Mouse (Mus musculus) cerebellum, adult 11 months (tissue): ENCODE measurements around the gene Ptch2.

Source experiments
- DNase-seq: peaks from one replicate; pipeline ENCODE4 v3.0.0; 2022

Gene Ptch2

DNA sequence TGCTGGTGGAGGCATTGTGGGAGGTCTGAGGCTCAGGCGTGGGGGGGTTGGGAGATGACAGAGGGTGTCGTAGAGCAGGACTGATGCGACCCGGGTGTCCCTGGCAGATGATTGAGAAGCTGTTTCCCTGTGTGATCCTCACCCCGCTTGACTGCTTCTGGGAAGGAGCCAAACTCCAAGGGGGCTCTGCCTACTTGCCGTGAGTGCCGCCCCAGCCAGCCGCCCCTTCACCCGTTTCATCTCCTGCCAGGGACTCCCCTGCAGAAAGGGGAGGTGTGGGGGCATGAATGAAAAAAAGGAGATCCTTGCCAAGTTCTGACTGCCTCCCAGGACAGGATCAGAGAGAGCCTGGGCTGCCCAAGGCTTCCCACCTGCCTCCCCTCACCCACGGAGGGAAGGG lies 9.3 kb downstream of the Ptch2 start:
- no peak for DNase-seq

DNA sequence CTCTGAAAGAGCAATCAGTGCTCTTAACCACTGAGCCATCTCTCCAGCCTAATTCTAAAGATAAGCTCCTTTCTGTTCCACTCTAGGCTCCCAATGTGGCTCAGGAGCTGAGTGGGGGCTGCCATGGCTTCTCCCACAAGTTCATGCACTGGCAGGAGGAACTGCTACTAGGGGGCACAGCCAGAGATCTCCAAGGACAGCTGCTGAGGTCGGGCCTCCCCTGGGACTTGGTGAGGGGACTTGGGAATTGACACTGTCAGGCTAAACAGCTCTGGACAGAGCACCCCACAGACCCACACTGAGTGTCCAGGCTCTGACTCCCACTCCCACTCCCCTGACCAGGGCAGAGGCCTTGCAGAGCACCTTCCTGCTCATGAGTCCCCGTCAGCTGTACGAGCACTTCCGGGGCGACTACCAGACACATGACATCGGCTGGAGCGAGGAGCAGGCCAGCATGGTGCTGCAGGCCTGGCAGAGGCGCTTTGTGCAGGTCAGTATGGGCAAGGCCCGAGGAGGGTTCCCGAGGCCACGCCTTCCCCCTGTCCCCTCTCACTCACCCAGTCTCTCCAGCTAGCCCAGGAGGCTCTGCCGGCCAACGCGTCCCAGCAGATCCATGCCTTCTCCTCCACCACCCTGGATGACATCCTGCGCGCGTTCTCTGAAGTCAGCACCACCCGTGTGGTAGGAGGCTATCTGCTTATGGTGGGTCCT lies 12.1 kb downstream of the Ptch2 start:
- DNase-seq, result no peak

DNA sequence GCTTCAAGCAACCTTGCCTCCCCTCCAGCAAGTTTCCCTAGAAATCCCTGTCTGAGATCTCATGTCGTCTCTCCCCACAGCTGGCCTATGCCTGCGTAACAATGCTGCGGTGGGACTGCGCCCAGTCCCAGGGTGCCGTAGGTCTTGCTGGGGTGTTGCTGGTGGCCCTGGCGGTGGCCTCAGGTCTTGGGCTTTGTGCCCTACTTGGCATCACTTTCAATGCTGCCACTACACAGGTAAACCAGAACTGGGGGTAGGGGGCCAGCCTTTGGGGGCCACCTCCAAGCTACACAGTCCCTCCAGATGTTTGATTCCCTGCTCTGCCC lies 12.6 kb downstream of the Ptch2 start:
- DNase-seq, result no peak

DNA sequence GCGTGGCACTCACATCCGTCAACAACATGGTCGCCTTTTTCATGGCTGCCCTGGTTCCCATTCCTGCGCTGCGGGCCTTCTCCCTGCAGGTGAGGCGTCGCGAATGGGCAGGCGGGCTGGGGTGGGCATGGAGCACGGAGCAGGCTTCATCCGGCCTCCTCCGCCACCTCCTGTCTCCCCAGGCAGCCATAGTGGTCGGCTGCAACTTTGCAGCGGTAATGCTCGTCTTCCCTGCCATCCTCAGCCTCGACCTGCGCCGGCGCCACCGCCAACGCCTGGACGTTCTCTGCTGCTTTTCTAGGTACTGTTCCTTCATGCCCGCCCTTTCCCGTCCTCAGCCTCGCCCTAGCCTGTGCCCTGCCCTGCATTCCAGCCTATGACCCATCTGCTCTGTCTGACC lies 13.5 kb downstream of the Ptch2 start:
- DNase-seq, result no peak

DNA sequence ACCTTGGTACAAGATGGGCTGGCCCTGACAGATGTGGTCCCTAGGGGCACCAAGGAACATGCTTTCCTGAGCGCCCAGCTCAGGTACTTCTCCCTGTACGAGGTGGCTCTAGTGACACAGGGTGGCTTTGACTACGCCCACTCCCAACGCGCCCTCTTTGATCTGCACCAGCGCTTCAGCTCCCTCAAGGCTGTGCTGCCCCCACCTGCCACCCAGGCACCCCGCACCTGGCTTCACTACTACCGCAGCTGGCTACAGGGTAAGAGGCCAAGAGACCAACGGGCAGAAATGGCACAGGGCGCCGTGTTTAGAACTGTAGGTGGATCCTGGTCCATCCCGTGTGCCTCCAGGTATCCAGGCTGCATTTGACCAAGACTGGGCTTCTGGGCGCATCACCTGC lies 14.4 kb downstream of the Ptch2 start:
- no peak for DNase-seq

DNA sequence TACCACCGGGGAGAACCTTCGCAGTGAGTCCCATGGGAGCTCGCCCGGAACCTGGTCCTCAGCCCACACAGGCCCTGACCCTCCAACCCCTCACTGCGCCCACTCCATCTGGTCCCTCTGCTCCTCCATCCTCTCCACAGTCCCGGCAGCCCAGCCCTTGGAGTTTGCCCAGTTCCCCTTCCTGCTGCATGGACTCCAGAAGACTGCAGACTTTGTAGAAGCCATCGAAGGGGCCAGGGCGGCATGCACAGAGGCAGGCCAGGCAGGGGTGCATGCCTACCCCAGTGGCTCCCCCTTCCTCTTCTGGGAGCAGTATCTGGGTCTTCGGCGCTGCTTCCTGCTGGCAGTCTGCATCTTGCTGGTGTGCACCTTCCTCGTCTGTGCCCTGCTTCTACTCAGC lies 15.1 kb downstream of the Ptch2 start:
- DNase-seq, result no peak

DNA sequence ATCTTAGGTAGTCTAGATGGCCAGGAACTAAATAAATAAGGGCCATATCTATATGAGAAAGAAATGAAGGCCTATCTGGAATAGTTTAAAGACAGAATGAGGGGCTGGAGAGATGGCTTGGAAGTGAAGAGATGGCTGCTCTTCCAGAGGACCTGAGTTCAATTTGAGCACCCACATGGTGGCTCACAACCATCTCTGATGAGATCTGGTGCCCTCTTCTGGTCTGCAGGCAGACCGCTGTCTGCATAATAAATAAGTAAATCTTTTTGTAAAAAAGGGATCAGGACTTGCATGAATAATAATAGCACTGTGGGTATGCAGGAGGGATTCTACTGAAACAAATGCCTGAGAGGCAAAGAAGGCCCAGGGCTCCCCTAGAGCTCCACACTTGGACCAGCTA lies 17.4 kb downstream of the Ptch2 start:
- DNase-seq, result no peak

DNA sequence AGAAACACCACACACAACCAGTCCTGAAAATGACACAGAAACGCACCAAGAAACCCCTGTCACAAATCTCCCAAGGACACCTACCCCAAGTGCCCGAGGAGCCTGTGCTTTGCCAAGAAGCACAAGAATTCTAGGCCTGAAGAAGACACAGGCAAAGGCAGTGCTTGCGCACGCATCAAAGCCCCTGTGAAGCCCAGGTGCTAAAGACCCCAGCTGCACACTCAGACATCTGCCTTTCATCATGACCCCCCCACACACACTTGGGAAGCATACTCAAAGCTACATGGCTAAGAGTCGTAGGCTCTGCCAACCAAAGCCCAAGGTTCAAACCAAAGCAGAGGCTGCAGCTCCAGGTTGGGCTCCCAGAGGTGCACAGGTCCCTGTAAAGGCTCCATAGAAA lies 19.7 kb downstream of the Ptch2 start:
- no peak for DNase-seq

DNA sequence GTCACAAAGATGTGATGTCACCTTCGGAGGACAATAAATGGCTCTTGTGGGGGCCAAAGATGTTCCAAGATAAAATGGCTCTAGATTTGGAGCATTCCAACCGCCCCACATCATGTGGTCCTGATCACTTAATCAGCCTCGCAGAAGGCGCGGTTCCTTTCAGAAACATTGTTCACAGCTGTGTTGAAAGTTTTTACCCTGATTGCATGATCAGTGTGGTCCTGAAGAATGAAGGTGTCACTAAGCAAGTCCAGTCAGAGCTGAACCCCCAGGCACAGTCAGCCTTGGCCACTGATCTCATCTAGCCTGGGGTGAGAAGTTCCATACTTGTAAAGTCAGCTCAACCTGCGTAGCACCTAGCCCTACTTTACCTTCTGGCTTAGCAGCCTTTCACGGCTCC lies 22.1 kb downstream of the Ptch2 start:
- no peak for DNase-seq

DNA sequence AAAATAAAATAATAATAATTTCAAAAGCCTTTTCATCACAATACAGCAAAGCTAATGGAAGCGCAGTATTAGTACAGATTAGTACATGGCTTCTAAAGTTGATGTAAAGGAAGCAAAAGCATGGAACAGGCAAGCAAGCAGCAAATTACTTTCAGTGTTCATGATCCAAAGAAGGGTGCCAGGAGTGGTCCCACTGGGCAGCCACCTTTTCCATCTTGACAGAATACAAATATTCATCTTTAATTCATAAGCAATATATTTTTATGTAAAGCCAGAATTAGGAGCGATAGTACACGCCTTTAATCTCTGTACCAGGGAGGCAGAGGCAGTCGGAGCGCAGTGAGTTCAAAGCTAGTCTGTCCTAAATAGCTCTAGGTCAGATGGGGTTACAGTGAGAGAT lies 23.8 kb downstream of the Ptch2 start:
- DNase-seq, result no peak

DNA sequence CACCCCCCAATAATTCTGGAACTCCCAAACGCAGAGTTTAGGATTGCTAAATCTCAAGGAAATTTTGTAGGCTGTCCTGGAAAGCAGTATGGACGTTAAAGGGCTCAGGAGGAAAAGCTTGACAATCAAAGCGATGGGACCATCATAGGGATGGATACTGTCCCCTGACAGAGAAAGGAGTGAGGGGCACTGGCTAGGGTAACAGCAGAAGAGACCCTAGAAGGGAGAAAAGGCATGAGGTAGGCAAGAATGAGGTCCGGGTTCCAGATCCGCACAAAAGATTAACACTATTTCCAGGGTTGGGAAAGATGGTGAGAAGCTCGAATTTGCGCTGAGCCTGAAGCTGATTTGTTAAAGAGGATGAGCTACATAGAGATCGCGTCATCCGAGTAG lies 24.2 kb downstream of the Ptch2 start:
- no peak for DNase-seq

DNA sequence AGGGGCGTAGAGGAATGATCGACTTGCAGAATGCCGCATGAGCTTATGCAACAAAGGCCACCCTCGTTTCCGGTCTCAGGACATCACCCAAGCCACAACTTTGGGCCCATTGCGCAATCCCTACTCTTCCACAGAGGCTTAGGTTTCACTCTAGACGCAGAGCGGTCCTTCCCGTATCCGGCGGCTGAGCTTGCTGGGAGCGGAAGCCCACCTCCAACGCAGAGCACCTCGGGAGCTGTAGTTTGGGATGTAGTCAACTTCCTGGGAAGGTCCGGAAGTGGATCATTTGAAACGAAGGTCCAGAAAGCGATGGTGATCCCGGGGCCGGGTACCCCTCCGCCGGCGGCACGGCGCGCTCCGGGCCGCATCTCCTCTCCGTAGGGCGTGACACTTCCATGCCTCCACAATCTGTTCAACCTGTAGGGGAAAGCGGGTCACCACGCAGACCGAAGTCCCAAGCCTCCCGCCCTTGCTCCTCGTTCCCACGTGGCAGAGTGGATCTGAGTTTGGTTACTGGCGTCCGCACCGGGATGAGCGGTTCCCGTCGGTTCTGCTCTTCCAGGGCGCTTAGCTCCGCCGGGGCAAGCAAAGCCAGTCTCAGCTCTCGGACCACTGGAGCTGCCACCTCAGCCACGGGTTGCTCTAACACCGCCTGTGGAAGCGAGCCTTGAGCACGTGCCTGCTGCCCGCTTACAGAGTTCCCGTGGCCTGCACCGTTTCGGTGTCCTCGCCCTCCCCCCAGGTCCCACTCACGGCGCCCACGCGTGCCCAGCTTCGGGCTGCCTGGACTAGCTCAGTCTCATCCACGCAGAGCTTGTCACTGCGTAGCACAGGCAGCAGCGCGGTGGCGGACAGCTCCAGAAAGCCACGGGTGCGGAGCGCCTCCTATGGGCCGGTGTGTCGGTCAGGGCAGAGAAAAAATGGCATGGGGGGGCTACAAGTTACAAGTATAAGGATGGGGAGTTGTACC lies 24.9 kb downstream of the Ptch2 start:
- peak; percentile 87 for DNase-seq

DNA sequence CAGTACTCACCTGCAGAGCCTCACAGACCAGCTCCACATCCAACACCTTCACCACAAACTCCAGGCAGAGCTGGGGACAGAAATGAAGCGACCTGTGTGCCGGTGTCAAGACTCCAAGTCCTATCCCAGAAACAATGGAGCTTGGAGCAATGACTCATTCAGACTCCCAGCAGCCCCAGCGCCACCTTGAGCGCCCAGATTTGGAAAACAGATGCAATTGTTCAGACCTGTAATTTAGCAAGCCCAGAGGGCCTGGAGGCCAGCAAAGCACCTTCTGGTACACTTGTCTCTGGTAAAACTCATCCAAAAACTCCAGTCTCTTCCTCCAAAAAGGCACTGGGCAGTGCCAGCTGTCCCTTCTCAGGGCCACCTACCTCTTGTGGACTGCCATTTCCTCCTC lies 26.3 kb downstream of the Ptch2 start:
- DNase-seq, result no peak

DNA sequence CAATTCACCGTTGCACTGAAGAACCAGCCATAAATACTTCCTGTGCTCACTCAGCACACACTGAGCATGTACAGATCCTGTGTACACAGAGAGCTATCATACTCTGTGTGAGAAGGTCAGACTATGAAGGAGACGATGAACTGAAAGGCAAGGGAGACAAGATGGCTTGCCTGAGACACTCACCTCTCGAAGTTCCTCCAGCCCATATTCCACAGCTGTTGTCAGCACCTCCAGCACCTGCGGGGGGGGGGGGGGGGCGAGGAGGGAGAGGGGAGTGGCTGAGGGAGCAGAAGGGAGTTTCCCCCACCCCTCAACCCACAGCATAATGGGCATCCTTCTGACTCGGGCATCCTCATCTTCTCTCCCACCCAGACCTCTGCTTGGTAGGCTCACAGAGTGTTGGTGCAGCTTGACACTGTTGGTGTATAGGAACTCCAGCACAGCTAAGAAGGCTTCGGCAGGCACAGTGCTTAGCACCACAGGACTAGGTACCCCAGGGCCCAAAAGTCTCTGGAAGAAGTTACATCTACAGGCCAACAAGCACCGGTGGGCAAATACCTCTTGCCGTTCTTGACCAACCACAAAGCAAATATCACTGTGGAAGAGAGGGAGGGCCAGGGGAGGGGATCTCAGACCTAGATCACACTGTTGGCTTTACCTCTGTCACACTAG lies 27.8 kb downstream of the Ptch2 start:
- no peak for DNase-seq

DNA sequence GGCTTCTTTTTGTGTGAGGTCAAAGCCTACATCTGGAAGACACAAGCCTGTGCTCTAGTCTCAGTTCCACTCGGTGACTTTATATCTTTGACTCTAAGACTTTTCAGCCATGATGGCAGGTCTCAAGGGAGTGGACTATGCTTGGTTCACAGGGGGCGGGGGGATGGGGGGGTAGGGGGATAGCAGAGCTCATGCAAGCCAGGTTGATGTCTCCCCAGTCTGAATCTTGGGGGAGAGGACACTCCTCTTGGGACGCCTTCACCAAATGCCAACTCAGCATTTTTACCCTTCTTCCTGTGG lies 28.3 kb downstream of the Ptch2 start:
- DNase-seq, result no peak

DNA sequence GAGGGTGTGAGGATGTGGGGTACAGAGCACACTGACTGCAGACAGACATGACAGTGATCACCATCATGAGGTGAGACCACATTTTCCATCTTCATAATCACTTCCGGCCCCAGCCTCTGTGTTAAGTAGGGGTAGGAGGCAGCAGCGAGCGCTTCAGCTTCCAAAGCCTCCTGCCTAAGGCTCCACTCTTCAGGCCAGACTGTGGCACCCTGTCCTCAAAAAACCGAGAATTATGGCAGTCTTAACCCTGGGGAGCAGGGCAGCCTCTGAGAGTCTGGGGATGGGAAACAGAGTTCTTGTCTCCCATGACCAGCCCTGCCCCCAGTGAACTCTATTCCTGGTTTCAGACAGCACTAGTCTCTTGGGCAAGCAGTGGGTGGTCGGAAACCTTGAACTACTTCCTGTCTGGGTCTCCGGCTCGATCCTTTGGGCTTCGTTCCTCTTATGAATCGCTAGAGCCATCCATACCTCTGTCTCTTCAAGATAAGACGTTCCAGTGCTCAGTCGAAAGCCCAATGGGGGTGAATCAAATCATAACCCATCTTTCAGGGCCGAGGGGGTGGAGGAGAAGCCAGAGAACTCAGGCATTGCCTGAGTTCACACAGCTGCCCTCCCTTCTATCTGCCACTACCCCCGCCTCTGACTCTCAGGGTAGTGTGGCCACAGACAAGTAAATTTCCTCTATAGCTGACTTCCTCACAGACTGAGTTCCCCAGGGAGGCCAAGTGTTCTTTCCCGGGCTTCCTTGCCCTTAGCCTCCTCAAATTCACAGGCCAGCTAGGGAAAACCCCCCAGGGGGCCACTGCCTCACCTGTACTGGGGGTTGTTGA lies 28.9 kb downstream of the Ptch2 start:
- DNase-seq, result no peak

DNA sequence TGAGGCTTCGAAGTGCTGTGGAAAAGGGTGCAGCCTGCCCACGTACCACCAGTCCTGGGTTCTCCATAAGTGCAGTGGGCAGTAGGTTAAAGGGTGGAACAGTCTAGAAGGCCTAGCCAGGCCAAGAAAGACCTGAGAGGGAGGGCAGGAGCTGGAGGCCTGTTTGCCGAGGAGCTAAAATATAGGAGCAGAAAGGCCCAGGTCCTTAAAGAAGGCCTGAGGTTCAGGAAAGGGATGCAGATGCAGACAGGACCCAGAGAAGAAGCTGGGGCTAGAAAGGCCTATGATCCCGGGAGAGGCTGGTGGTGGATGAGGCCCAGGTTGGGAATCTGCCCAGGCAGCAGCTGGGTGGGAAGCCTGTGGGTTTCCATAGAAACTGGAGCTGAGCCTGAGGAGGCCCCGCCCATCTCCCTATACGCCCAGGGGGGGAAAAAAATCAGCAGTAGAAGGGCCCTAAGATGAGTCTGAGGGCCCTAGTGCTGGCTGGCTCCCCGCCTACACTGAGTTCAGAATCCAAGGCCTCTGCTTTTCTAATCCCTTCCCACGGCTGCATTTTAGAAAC lies 29.6 kb downstream of the Ptch2 start, which contains the start of gene Btbd19:
Gene Btbd19, minus strand, starts transcription at position 378 of the 562 bp plus-strand sequence.
- DNase-seq, result no peak

DNA sequence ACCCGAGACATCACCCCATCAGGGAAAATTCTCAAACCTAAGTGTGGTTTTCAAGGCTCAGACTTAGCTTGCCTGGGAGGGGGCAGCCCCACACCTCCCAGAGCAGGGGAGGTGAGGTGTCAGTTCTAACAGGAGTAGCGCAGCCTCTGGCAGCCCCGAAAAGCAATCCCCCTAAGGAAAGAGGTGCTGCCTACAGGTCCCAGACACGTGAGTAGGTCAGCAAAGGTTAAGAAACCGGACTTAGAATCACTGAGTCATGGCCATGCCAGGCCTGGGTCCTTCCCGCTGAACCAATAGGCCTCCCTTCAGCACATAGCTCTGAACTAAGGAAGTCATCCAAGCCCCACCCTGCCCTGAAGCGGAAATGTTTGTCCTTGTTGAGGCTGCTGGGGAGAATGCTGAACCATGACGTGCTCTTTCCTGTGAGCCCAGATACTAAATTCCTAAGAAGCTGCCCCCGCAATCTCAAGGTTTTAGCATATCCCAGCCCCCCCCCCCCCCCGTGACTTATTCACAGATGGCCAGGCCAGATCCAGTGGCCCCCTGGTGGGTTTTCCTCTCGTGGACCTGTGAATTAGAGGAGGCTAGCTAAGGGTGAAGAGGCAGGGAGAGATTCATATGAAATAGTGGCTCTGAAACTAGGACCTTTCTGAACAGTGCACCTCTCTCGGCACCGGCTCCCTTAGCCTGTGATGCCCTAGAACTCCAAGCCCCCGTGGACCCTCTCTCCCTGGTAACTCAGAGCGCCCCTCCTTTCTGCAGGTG lies 30.2 kb downstream of the Ptch2 start:
- DNase-seq, result no peak

DNA sequence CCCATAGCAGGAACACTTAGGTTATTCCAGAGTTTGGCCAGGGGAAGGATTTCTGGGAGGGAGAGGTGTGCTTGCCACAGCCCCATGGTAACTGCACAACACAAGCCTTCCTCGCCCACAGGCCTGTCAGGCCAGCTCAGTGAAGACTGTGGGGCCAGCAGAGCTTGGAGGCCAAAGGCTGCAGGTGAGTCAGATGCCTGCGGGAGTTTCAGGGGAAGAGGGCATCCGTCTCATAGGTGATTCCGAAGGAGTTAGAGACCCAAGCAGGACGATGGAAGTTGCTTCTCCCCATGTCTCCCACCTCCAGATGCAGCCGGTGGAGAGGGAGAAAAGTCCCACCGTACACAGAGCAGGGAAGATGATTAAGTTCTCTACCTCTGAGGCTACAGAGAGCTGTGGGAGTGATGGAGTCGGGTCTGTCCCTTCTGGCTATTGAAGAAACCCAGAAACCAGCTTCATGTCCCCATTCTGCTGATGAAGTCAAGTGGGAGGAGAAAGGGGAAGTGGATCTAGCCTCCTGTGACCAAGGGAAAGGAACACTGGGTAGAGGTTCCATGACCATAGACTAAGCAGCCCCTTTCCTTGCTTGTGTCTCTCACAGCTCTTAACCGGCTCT lies 30.9 kb downstream of the Ptch2 start, which contains the start of gene Tctex1d4:
Gene Tctex1d4, plus strand, starts transcription at position 120 of the 616 bp plus-strand sequence.
- DNase-seq, result no peak

DNA sequence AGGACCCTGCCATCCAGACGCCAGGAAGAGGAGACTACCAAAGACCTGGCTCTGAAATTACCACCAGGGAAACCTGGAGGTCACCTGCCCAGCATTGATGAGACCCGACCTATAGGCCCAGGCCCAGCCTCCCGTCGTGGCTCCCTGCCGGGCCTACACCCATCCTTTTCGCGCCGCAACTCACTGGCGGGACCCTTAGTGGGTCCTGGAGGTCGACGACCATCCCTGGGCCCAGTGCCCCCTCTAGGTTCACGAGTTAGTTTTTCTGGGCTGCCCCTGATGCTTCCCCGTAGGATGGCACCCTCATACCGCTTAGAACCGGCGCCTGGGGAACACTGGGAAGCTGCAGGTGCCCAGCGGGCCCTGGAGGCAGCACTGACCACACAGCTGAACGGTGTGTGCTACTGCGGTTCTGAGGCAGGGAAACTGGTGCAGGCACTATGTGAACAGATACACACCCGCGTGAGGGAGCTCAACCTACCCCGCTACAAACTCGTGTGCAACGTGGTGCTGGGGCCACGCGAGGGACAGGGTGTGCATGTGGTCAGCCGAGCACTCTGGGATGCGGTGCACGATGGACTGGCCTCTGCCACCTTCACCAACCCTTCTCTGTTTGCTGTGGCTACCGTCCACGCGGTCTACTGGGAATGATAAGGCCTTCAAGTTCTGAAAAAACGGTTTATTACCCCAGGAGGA lies 32.3 kb downstream of the Ptch2 start:
- DNase-seq, result no peak

DNA sequence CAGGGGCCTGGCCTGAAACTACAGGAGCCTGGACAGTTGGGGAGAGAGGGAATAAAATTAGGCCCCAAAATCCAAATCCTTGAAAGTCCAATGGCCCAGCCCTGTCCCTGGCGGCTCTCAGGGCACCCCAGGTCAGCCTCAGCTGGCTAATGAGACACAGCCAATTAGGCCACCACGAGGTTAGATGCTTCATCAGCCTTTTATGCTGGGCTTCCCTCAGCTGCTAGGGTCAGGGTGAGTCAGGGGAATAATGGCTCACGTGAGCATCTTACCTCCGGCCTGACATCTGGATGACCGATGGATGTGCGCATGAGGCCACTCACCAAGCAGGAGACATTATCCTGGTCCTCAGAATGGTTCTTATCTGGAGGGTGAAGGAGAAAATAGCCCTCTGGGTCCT lies 34.9 kb downstream of the Ptch2 start:
- DNase-seq, result no peak
